Mouse (Mus musculus) spleen, postnatal 36 days (tissue): ENCODE data around the gene Ptges2.
A peak's percentile ranks its signal among the peaks of the same experiment; 100 is the strongest.
"Not testable (repeated sequence)": the region's sequence is repeated elsewhere in the genome, so short reads cannot be mapped to it uniquely, and the experiment has no call there.

Experiments used
- DNase-seq, 2 experiments: peaks; one replicate each; pipeline ENCODE4 v3.0.0; 2022; ENCODE audit warnings: low spot score in 2 of 2, mixed read lengths in 1 of 2

Ptges2 gene

DNA sequence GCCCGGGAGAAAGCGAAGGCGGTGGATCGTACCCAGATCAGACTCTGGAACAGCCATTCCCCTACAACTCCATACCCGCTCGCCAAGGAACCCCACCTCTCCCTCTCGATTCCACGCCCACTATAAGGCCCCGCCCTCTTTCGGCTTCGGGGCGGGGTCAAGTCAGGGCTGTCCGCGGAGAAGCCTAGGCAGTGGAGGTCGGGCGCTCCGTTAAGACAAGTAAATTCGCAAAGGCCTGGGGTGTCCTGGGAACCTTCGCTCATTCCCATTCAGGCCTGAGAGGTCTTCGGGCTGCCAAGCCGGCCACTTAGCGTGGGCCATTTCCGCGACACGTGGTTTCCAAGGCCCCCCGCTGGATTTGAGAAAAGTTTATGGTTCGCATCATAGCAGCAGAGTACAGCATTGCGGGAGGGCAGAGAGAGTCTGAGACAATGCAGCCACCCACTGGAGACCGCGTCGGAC is at the start of gene Ptges2:
Ptges2 (plus strand) TSS at position 413 of the 462 bp plus-strand sequence.
- peak; percentile 86 to 91 for DNase-seq

DNA sequence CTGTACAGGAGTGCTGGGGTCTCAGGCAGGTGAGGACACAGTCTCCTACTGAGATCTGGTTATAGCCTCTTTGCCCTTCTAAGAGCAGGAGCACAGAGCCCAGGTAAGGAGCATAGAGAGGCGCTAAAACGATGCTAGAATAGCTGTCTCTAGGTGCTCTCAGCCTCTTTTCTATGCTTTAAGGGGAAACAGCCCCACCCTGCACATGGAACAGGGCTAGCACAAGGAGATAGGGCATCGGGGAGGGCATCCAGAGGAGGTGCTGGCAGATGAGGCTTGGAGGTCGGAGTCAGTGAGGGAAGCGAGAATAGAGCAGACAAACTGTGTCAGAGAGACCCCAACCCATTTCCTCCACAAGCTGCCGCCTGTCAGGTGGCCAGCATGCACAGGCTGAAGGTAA is 48.7 kb upstream of the Ptges2 start:
- no peak for DNase-seq

- no peak for DNase-seq
Measured at GRCm38 (mm10) chr2:32348311-32348710, 47.4 kb upstream of the Ptges2 start.

GRCm38 (mm10) chr2:32349625-32350255 is 46.0 kb upstream of the Ptges2 start:
- no peak for DNase-seq

- no peak for DNase-seq
Measured at GRCm38 (mm10) chr2:32350471-32351051, 45.1 kb upstream of the Ptges2 start.

GRCm38 (mm10) chr2:32351471-32351961 is 44.2 kb upstream of the Ptges2 start:
- no peak for DNase-seq

DNA sequence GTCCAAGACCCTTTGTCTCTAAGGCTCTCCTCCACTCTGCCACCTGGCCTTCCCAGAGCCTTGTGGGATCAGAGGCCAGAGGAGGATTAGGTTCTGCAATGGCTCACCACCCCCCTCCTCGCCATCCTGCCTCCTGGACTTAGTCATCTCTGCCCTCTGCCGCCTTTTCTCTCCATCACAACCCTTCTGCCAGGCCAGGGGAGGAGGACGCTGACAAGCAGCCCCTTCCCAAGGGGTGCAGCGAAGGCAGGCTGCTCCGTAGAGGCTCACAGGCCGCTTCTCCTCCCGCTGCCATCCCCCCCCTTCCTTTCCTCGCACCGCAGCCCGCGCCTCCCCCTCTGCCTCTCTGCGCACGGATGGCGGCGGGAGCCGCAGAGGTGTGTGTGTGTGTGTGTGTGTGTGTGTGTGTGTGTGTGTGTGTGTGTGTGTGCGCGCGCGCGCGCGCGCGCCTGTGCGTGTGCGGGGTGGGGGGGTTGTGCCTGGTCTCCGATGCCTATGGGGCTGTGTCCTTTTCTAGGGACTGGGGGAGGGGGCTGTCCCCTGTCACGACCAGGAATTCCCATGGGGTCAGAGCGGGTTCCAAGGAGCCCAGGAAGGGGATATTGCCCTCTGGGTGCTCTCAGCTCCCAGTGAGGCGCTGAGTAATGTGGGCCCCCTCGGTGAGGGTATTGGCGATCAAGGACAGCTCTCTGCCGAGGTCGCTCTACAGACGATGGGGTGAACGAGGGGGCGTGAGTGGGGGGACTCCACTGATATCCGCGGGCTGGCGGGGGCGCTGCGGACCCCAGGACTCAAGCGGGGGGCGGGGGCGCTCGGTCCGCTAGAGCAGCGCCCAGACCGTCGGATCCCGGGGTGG is 43.3 kb upstream of the Ptges2 start, which contains the start of gene Ciz1:
Ciz1 (plus strand) TSS at position 177 of the 856 bp plus-strand sequence.
- no peak for DNase-seq

GRCm38 (mm10) chr2:32353007-32353542 is 42.6 kb upstream of the Ptges2 start, which contains the start of gene Dnm1:
Gene Dnm1, minus strand, starts transcription at chr2:32353338.
- peak; percentile 75 for DNase-seq

- no peak for DNase-seq
Measured at GRCm38 (mm10) chr2:32353836-32354235, 41.9 kb upstream of the Ptges2 start.

GRCm38 (mm10) chr2:32354336-32354895 is 41.3 kb upstream of the Ptges2 start:
- DNase-seq: no peak

GRCm38 (mm10) chr2:32356216-32356615 is 39.5 kb upstream of the Ptges2 start:
- no peak for DNase-seq

DNA sequence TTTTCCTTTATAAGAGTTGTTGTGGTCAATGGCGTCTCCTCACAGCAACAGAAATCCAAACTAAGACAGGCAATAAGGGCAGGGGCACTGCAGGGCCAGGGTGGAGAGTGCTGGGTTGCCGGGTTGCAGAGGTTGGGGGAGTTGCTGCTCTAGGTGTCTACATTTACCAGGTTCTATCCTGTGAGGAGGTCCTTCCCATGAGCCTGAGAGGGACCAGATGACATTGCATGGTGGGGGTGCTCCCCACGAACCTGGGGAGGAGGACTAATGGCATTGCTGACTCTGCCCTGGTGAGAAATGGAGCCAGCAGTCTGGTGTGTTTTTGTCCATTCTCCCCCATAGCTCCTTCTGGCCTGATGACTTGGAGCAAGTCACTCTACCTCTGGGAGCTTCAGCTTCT is 38.0 kb upstream of the Ptges2 start:
- no peak for DNase-seq

DNA sequence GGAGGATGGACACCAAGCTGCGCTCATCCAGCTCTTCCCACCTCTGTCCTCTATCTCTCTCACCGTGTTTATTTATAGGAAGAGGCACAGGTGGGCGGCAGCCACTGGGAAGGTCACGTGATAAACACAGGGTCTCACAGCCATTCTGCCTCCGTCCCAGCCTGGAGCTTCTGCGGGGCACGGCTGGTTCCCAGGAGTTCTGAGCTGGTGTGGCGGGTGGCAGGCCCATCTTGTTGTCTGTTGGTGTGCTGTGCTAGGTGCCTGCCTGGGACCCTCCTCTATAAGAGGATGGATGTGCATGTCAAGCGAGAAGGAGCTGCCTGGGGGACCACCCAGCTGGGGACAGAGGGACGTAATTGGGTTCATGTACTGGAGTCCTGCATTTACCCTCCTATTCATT is 37.3 kb upstream of the Ptges2 start:
- DNase-seq: no peak

- DNase-seq: peak; percentile 53 to 58
Measured at GRCm38 (mm10) chr2:32360741-32361140, 35.0 kb upstream of the Ptges2 start.

DNA sequence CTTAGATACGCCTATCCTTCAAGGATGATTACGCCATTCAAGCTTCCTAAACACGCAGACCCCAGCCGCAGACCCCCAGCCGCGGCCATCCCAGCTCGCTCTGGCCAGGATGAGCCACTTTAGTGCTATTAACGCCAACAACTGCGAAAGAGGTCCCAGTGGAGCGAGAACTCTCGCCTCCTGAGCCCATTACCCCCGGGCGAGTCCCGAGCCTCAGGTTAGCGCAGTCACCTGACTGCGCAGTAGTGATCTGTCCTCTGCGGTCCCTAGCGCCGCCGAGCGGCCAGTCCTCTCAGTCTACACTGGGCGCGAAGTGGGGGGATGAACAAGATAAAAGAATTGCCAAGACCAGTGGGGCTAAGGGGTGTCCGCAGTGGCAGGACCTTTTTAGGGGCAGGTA is 34.3 kb upstream of the Ptges2 start:
- peak; percentile 73 to 81 for DNase-seq

GRCm38 (mm10) chr2:32362274-32362673 is 33.4 kb upstream of the Ptges2 start:
- DNase-seq: not testable (repeated sequence)

- DNase-seq: peak; percentile 88
Measured at GRCm38 (mm10) chr2:32362817-32363340, 32.8 kb upstream of the Ptges2 start.

GRCm38 (mm10) chr2:32363376-32364106 is 32.2 kb upstream of the Ptges2 start:
- DNase-seq: peak; percentile 30 to 48

DNA sequence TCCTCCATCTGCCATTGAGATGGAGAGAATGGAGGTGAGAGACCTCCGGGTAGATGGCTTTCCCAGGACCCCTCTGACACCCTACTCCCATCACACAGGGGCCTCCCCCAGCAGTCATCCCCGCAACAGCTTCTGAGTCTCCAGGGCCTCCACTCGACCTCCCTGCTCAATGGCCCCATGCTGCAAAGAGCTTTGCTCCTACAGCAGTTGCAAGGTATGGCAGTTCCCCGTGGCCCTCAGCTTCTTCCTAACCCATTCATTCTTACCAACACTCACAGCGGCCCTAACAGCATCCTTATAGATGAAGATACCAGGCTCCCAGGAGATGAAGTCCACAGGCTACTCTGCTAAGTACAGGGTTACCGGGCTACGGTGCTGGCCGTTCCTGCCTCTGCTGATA is 31.6 kb upstream of the Ptges2 start:
- DNase-seq: no peak

- no peak for DNase-seq
Measured at GRCm38 (mm10) chr2:32367315-32367714, 28.4 kb upstream of the Ptges2 start.

DNA sequence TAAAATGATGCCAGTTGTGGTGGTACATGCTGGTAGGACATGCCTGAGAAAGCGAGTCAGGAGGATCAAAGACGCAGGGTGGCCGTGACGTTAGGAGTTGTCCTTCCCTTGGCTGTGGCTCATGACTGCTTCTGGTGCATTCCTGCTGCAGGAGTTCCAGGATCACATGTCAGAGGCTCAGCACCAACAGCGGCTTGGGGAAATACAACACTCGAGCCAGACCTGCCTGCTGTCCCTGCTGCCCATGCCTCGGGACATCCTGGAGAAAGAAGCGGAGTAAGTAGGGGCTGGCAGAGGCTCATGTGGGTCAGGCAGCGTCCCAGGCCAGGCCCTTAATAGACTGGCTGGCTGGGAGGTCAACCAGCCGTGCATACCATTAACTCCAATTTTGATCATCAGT is 21.5 kb upstream of the Ptges2 start:
- no peak for DNase-seq
